Mouse (Mus musculus) E14TG2a.4 (cell line): ENCODE measurements around the gene Wdr63.
A peak's percentile ranks its signal among the peaks of the same experiment; 100 is the strongest.

ENCODE experiments used
- H3K27me3 ChIP-seq: 2 replicates; pipeline ENCODE4 v1.6.1; 2014; ENCODE audit warnings: low read length, control low read depth; ENCODE audit not compliant: insufficient read depth
- H3K36me3 ChIP-seq: 2 replicates; pipeline ENCODE4 v1.6.1; 2014; ENCODE audit warnings: low read length, control low read depth; ENCODE audit not compliant: insufficient read depth
- H3K4me1 ChIP-seq: replicated peaks from 2 replicates; pipeline ENCODE4 v1.6.1; 2014; ENCODE audit warnings: low read depth, low read length, control low read depth
- H3K4me3 ChIP-seq: replicated peaks from 2 replicates; pipeline ENCODE4 v1.5.1; 2014; ENCODE audit warnings: mild to moderate bottlenecking, low read length
- H3K9me3 ChIP-seq: 2 replicates; pipeline ENCODE4 v1.6.1; 2014; ENCODE audit warnings: low read length, control low read depth
- CTCF ChIP-seq: conservative IDR thresholded peaks from 2 replicates; pipeline ENCODE4 v1.5.1; 2014; ENCODE audit warnings: low read length
- NANOG ChIP-seq: IDR thresholded peaks from 2 replicates; pipeline ENCODE4 v1.6.1; 2014; ENCODE audit warnings: borderline replicate concordance, low read length, mixed read lengths
- POU5F1 ChIP-seq: IDR thresholded peaks from 2 replicates; pipeline ENCODE4 v1.6.1; 2014; ENCODE audit warnings: low read length, borderline replicate concordance

Gene Wdr63

GRCm38 (mm10) chr3:146134834-146135233, 26.9 kb upstream of the Wdr63 start:
- peaks cover 12% of the 10 kb centered on the region for H3K9me3 ChIP-seq
- H3K36me3 ChIP-seq, result no peaks in the 10 kb centered on the region
- H3K4me3 ChIP-seq, result no peak overlapping the region
- no peaks in the 10 kb centered on the region for H3K4me1 ChIP-seq
- peaks cover 8% of the 10 kb centered on the region for H3K27me3 ChIP-seq
- TF ChIP-seq NANOG (no peak), POU5F1 (no peak), CTCF (no peak)

GRCm38 (mm10) chr3:146127205-146127604, 19.3 kb upstream of the Wdr63 start:
- no peaks in the 10 kb centered on the region for H3K9me3 ChIP-seq
- H3K4me3 ChIP-seq, result no peak overlapping the region
- H3K27me3 ChIP-seq, result peaks cover 22% of the 10 kb centered on the region
- H3K36me3 ChIP-seq, result no peaks in the 10 kb centered on the region
- TF ChIP-seq CTCF, result no peak
- TF ChIP-seq NANOG, result no peak
- no peak for TF ChIP-seq POU5F1
- H3K4me1 ChIP-seq, result no peaks in the 10 kb centered on the region

- Histone ChIP-seq H3K4me3 (no peak overlapping the region), H3K36me3 (no peaks in the 10 kb centered on the region), H3K27me3 (peaks cover 10% of the 10 kb centered on the region; the same call in 1 of the 2 replicates), H3K9me3 (no peaks in the 10 kb centered on the region), H3K4me1 (peaks cover 2% of the 10 kb centered on the region; the same call in 1 of the 2 replicates)
- TF ChIP-seq CTCF, result no peak
- TF ChIP-seq POU5F1, result no peak
- no peak for TF ChIP-seq NANOG
Observed at GRCm38 (mm10) chr3:146123464-146123825, 15.5 kb upstream of the Wdr63 start.

- Histone ChIP-seq H3K4me1 (peaks cover 2% of the 10 kb centered on the region; the same call in 1 of the 2 replicates), H3K36me3 (no peaks in the 10 kb centered on the region), H3K9me3 (no peaks in the 10 kb centered on the region), H3K4me3 (no peak overlapping the region), H3K27me3 (peaks cover 9% of the 10 kb centered on the region; the same call in 1 of the 2 replicates)
- no peak for TF ChIP-seq NANOG
- no peak for TF ChIP-seq CTCF
- no peak for TF ChIP-seq POU5F1
Observed at GRCm38 (mm10) chr3:146122807-146123463, 15.0 kb upstream of the Wdr63 start.

- Histone ChIP-seq H3K4me1 (peaks cover 5% of the 10 kb centered on the region), H3K27me3 (peaks cover 14% of the 10 kb centered on the region), H3K36me3 (no peaks in the 10 kb centered on the region), H3K9me3 (no peaks in the 10 kb centered on the region), H3K4me3 (peak overlapping the region; percentile 55)
- TF ChIP-seq POU5F1 (no peak), CTCF (no peak), NANOG (no peak)
Observed at GRCm38 (mm10) chr3:146122125-146122420, 14.1 kb upstream of the Wdr63 start.

GRCm38 (mm10) chr3:146121310-146122124, 13.6 kb upstream of the Wdr63 start:
- Histone ChIP-seq H3K4me3 (peak overlapping the region; percentile 55), H3K4me1 (peaks cover 9% of the 10 kb centered on the region), H3K27me3 (peaks cover 19% of the 10 kb centered on the region), H3K36me3 (no peaks in the 10 kb centered on the region), H3K9me3 (no peaks in the 10 kb centered on the region)
- TF ChIP-seq CTCF (no peak), POU5F1 (no peak), NANOG (no peak)

GRCm38 (mm10) chr3:146117997-146118457, 10.1 kb upstream of the Wdr63 start:
- TF ChIP-seq POU5F1, result no peak
- no peak for TF ChIP-seq CTCF
- no peak for TF ChIP-seq NANOG
- Histone ChIP-seq H3K36me3 (no peaks in the 10 kb centered on the region), H3K4me1 (peaks cover 9% of the 10 kb centered on the region), H3K4me3 (no peak overlapping the region), H3K27me3 (peaks cover 17% of the 10 kb centered on the region), H3K9me3 (no peaks in the 10 kb centered on the region)

GRCm38 (mm10) chr3:146117258-146117996, 9.5 kb upstream of the Wdr63 start, which contains the start of gene Mcoln3:
Mcoln3 (plus strand) TSS chr3:146117450.
- H3K4me3 ChIP-seq, result peak within 1 kb of the TSS; percentile 54
- H3K4me1 ChIP-seq, result peaks cover 9% of the 10 kb centered on the region
- no peaks in the 10 kb centered on the region for H3K36me3 ChIP-seq
- TF ChIP-seq CTCF (no peak), POU5F1 (no peak), NANOG (no peak)
- no peaks in the 10 kb centered on the region for H3K9me3 ChIP-seq
- H3K27me3 ChIP-seq, result peaks cover 17% of the 10 kb centered on the region
